Mouse (Mus musculus) cortical plate, adult 2 months (tissue): ENCODE data around the gene Itgb1. TPM values are rescaled to one million over a fixed set of nuclear protein-coding genes. Genes with fewer than 3 reads are reported as not detected.

Source experiments
- H3K27ac ChIP-seq: fragments of 200-500 bp; 2 replicates; pipeline ENCODE4 v1.5.1; 2012; ENCODE audit warnings: low read length, control low read depth, inconsistent platforms; ENCODE audit not compliant: insufficient read depth
- H3K4me1 ChIP-seq: fragments of 200-500 bp; 2 replicates; pipeline ENCODE4 v1.6.1; 2011; ENCODE audit warnings: low read length; ENCODE audit not compliant: control insufficient read depth, insufficient read depth
- H3K4me3 ChIP-seq: fragments of 200-500 bp; 2 replicates; pipeline ENCODE4 v1.5.1; 2011; ENCODE audit warnings: mild to moderate bottlenecking, low read length, control low read depth; ENCODE audit not compliant: insufficient read depth
- CTCF ChIP-seq: fragments of 200-500 bp; IDR thresholded peaks from 2 replicates; pipeline ENCODE4 v1.5.1; 2011; ENCODE audit warnings: mild to moderate bottlenecking, control low read depth, low read length; ENCODE audit not compliant: insufficient read depth; ENCODE audit errors: extremely low read depth
- POLR2A ChIP-seq: fragments of 200-500 bp; IDR thresholded peaks from 2 replicates; pipeline ENCODE4 v1.6.1; 2011; ENCODE audit warnings: mild to moderate bottlenecking, low read length, control low read depth; ENCODE audit not compliant: insufficient read depth; ENCODE audit errors: extremely low read depth
- polyA plus RNA-seq: library from polyadenylated mRNA; depleted of rRNA; stranded (reverse); fragments of >200 nt; gene quantifications from 2 replicates; pipeline ENCODE4 v1.2.3, GENCODE M21; 2012; rRNA removed

The Itgb1 gene
- polyA plus RNA-seq, 1 experiment: 40.8 TPM

DNA sequence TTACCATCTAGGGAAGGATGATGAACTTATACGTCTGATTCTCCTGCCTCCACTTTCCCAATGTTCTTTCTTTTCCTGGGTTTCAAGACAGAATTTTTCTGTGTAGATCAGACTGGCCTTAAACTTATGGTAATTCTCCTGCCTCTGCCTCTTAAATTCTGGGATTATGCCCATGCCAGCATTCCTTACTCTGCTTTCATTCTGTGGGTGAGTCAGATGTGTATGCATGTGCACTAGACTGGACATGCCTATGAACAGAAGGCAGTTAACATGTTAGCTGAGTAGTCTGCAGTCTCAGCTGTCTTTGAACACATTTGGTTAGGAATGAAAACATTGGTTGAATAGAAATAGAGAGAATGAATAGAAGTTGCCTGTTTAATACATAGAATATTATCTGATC, 18.9 kb downstream of the Itgb1 start:
- H3K27ac ChIP-seq: no peak overlapping the region
- H3K4me1 ChIP-seq: no peaks in the 10 kb centered on the region; the same call in 1 of the 2 replicates
- no peak for TF ChIP-seq POLR2A
- no peak for TF ChIP-seq CTCF
- no peak overlapping the region for H3K4me3 ChIP-seq

DNA sequence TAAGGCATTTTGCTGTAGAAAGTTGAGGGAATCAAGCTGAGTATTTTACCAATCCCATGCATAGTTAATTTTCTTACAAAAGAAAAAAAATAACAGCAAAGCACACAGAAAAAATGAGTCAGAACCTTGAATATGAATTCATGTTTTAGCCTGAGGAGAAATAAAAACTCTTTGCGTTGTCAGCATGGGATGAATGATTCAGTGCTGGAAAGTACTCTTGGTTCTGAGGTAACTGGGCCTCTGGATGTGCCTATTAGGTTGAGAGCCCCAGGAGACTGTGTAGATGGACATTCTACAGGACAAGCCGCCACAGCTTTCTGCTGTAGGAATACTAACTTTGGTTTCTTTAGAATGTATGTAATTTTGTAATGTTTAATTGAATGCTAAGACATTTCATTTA, 19.4 kb downstream of the Itgb1 start:
- no peak for TF ChIP-seq POLR2A
- no peak for TF ChIP-seq CTCF
- Histone ChIP-seq H3K27ac (no peak overlapping the region), H3K4me1 (no peaks in the 10 kb centered on the region; the same call in 1 of the 2 replicates), H3K4me3 (no peak overlapping the region)

DNA sequence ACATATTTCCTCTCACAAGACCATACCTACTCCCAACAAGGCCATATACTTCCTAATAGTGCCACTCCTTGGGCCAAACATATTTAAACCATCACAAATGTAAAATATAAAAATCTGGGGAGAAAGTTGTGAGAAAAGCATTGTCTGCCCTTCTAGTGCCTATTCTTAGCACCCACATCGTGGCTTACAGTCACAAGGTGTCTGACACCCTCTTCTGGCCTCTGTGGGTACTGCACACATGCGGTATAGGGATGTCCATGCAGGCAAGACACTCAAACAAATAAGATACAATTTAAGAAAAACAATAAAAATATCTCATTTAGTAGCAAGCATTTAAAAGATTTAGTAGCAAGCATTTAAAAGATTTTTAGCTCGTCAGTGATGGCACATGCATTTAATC, 23.8 kb downstream of the Itgb1 start:
- TF ChIP-seq CTCF (peak; percentile 82), POLR2A (no peak)
- Histone ChIP-seq H3K27ac (no peak overlapping the region), H3K4me1 (no peaks in the 10 kb centered on the region; the same call in 1 of the 2 replicates)

DNA sequence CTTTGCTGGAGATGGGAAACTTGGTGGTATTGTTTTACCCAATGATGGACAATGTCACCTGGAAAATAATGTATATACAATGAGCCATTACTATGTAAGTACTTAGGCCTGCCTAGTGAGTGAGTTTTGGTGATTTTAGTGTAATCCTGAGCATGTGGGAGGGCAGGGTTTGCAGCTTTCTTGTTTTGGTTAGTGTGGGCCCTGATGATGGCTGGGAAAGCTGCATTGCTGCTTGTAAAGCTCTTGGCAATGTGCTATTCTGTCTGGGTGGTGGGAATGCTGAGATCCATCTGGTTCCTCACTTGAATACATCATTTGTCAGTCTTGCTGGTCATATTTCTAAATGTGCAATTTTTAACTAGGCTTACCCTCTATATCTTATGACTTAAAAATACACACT, 30.7 kb downstream of the Itgb1 start:
- TF ChIP-seq CTCF: no peak
- no peak for TF ChIP-seq POLR2A
- Histone ChIP-seq H3K4me1 (peaks cover 1% of the 10 kb centered on the region; the same call in 1 of the 2 replicates), H3K27ac (no peak overlapping the region), H3K4me3 (no peak overlapping the region)

More for the DNA sequence above, 23.8 kb downstream of the Itgb1 start:
- no peak overlapping the region for H3K4me3 ChIP-seq

DNA sequence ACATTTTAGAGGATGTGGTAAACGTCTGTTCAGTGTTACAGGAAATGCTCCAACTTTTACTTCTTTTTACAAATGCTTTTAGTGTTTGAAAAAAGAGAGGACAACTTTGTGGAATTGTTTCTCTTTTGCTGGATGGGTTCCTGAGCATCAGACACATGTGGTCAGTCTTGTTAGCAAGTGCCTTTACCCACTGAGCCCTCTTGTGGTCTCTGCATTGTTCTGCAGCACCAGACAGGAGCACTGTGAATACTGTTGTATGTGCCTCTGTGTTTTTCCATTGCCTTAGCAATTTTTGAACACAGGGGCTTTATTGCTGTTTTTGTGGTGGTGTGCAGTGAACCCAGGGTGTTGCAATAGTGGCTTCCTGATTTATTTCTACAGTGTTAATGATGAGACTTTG, 39.4 kb downstream of the Itgb1 start:
- no peak overlapping the region for H3K27ac ChIP-seq
- H3K4me3 ChIP-seq: no peak overlapping the region
- H3K4me1 ChIP-seq: peaks cover 2% of the 10 kb centered on the region
- peak; percentile 71 for TF ChIP-seq CTCF
- TF ChIP-seq POLR2A: no peak

DNA sequence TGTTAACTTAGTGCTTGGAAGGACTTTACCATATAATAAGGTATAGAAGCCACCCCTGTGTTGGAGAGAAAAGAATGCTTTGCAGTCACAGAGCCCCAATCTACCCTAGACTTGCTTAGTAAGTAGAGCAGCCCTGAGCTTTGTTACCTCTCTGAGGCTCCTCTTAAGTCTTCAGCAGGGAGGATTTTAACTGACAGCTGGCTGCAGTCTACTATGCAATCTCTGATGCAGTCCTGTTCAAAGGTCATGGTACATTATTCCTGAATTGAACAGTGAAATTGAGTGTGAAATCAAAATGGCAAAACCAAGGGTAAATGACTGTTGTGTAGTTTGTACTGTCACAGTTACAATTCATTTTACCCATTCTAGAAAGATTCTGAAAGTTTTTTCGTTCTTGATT, 41.8 kb downstream of the Itgb1 start:
- TF ChIP-seq CTCF (no peak), POLR2A (no peak)
- Histone ChIP-seq H3K4me1 (peaks cover 2% of the 10 kb centered on the region), H3K27ac (no peak overlapping the region), H3K4me3 (no peak overlapping the region)

DNA sequence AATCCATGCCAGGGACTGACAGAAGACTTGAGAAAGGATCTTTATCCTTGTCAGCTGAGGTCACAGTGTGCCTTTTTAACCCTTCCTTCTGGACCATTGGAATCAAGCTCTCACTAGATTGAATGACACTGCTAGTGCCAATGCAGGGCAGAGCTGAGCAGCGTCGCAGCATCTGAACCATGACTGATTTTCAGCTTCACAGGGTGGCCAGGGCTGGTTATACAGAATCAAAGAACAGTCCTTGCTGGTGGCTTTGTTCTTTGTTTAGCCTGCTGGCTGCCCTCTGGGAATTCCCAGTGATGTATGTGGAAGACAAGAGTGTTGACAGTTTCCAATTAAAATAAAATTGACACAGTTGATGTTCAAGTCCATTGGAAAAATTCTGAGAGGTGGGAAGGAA, 46.8 kb downstream of the Itgb1 start:
- no peak for TF ChIP-seq CTCF
- TF ChIP-seq POLR2A: no peak
- Histone ChIP-seq H3K4me1 (no peaks in the 10 kb centered on the region; the same call in 1 of the 2 replicates), H3K27ac (no peak overlapping the region), H3K4me3 (no peak overlapping the region)

DNA sequence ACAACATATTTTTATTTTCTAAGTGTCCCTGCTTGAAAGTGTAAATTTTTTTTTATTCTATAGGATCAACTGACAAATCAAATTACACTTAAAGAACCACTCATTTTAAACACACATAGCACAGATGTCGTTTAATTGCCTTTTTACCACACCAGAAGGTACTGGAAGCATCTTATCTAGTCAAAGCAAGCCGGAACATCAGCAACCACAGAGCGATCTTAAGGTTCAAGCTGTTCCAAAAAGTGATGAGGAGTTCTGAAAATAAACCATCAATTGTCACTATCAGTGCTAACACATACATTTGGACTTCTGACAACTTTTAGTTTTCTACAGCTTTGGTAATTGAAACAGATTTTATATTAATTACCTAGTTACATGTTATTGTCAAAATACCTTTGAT, 48.7 kb downstream of the Itgb1 start:
- H3K4me3 ChIP-seq: no peak overlapping the region
- no peaks in the 10 kb centered on the region; the same call in 1 of the 2 replicates for H3K4me1 ChIP-seq
- TF ChIP-seq CTCF (no peak), POLR2A (no peak)
- H3K27ac ChIP-seq: no peak overlapping the region

DNA sequence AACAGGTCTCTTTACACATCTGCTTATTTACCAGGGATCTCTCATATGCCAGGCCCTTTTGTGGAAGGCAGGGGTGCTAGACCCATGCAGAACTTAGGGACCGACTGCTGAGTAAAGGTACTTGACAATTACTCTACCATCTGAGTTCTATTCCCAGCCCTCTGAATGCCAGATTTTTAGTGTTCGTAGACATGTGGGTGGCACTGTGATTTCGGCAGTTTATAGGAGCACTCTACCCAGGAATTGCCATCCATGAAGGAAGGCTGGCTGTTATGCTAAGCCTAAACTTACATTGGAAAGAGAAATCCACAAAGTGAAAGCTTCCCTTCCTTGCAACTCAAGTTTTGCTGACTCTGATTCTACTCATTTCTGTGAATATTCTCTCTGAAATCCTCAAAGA, 50.2 kb downstream of the Itgb1 start:
- H3K4me3 ChIP-seq: no peak overlapping the region
- TF ChIP-seq CTCF (no peak), POLR2A (no peak)
- H3K27ac ChIP-seq: no peak overlapping the region
- H3K4me1 ChIP-seq: no peaks in the 10 kb centered on the region; the same call in 1 of the 2 replicates

Other genes with a start within 250 kb of the Itgb1 start
- gene Gm3952, start 113.0 kb downstream of the Itgb1 start, polyA plus RNA-seq: not detected in 2 replicates